Mouse (Mus musculus): ENCODE results near the gene Pja2. TPM values are rescaled to one million over a fixed set of nuclear protein-coding genes. Genes with fewer than 3 reads are reported as not detected.

The Pja2 gene
- polyA plus RNA-seq (2012; rRNA removed): 150 and 160 TPM in 2 replicates

DNA sequence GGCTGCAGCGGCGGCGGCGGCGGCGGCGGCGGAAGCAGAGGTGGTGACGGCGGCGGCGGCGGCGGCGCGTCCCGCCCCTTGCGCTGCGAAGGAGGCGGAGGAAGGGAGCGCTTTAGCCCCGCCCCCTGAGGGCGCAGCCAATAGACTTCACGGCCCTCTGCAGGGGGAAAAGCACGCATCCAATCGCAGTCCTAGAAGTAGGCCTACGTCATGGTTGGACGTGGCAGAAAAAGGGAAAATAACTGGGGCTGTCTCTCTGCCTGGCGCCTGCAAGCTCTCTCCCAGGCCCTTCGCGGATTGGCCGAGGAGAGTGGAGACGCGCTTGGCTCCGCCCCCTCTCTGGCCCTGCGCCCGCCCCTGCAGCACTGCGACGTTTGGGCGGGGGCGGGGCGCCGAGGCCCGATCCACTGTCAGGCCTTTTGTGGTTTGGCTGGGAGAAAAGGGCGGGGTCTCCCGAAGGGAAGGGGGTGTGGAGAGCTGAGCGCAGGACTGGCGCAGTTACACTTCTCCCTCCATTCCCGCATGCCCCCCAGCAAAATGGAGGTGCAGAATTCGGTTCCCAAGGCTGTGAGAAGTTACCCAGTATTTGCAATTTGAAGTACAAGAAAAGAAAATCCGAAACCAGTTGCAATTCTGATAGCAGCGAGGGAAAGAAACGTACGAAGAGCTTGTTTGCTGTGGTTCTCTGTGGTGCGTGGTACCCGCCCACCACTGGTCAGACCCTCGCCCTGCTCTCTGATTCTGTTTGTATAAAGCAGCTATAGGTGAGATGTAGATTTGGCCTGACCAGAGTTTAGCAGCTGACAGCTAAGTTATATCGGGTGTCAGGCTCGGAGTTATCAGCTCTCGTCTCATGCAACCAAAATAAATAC is at the start of gene Pja2:
Pja2 (minus strand) TSS at position 19 of the 872 bp plus-strand sequence.
- Histone ChIP-seq H3K4me3 (replicated peaks; ENCODE audit: insufficient read depth, low read depth, low read length) (peak within 1 kb of the TSS; percentile 71), H3K27me3 (ENCODE audit: control insufficient read depth, insufficient read depth, low read length) (no peaks in the 10 kb centered on the region), H3K4me1 (ENCODE audit: control insufficient read depth, insufficient read depth, low read length) (peaks cover 1% of the 10 kb centered on the region), H3K27ac (ENCODE audit: insufficient read depth, low read length) (peak within 1 kb of the TSS; percentile 81)
- under 1% methylated on average over 52 of the region's 60 CpGs for WGBS
- DNase-seq: peak; percentile 99 to 100
- TF ChIP-seq CTCF (IDR thresholded peaks at IDR 0.05; ENCODE audit: borderline replicate concordance, insufficient read depth, low read depth, low read length): no peak
- TF ChIP-seq POLR2A (IDR thresholded peaks at IDR 0.05; ENCODE audit: borderline replicate concordance, insufficient read depth, low read length): peak; percentile 87

DNA sequence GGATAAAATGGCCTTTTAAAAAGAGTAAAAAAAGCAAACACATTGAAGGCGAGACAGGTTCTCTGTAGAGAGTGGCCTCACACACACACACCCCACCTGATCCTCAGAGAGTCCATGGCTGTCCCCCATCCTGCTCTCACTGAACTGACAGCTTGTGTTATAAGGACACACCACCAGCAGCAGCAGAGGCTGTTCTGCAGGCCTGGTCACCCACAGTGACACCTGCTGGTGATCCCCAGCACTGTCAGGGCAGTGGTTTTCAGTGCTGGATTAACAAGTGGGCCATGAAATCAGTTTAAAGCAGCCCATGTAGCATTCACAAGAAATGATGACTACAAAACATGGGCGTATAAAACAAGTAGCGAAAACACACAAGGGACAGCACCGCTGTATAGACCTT is 43.6 kb upstream of the Pja2 start:
- WGBS: 74% methylated on average over 4 of the region's 4 CpGs
- Histone ChIP-seq H3K27ac (ENCODE audit: insufficient read depth, low read length) (no peak overlapping the region), H3K27me3 (ENCODE audit: control insufficient read depth, insufficient read depth, low read length) (no peaks in the 10 kb centered on the region), H3K4me1 (ENCODE audit: control insufficient read depth, insufficient read depth, low read length) (no peaks in the 10 kb centered on the region), H3K4me3 (replicated peaks; ENCODE audit: insufficient read depth, low read depth, low read length) (no peak overlapping the region)
- peak; percentile 74 to 80 for DNase-seq
- TF ChIP-seq POLR2A (IDR thresholded peaks at IDR 0.05; ENCODE audit: borderline replicate concordance, insufficient read depth, low read length) (no peak), CTCF (IDR thresholded peaks at IDR 0.05; ENCODE audit: borderline replicate concordance, insufficient read depth, low read depth, low read length) (peak; percentile 91)

DNA sequence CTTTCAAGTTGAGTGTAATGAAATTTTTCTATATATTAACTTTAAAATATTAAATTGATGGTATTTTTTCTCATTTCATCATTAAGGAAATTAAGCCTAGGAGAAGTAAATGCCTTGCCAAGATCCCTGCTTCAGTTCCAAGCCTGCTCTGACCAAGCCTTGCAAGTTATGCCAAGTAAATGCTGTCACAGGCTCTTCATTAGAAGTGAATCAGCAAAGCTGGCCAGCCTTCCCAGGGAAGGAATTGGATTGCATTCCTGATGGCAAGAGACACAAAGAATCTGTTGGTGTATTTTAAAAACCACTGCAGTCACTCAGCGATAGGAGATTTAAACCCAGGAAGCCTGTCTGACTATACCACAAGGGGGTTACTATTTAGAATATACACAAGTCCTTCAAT is 32.0 kb upstream of the Pja2 start:
- DNase-seq: peak; percentile 34 to 78
- H3K4me3 ChIP-seq (replicated peaks; ENCODE audit: insufficient read depth, low read depth, low read length): no peak overlapping the region
- H3K27ac ChIP-seq (ENCODE audit: insufficient read depth, low read length): no peak overlapping the region
- 4% methylated on average over 1 of the region's 1 CpGs for WGBS
- no peaks in the 10 kb centered on the region for H3K27me3 ChIP-seq (ENCODE audit: control insufficient read depth, insufficient read depth, low read length)
- TF ChIP-seq CTCF (IDR thresholded peaks at IDR 0.05; ENCODE audit: borderline replicate concordance, insufficient read depth, low read depth, low read length) (no peak), POLR2A (IDR thresholded peaks at IDR 0.05; ENCODE audit: borderline replicate concordance, insufficient read depth, low read length) (no peak)
- H3K4me1 ChIP-seq (ENCODE audit: control insufficient read depth, insufficient read depth, low read length): peaks cover 7% of the 10 kb centered on the region

DNA sequence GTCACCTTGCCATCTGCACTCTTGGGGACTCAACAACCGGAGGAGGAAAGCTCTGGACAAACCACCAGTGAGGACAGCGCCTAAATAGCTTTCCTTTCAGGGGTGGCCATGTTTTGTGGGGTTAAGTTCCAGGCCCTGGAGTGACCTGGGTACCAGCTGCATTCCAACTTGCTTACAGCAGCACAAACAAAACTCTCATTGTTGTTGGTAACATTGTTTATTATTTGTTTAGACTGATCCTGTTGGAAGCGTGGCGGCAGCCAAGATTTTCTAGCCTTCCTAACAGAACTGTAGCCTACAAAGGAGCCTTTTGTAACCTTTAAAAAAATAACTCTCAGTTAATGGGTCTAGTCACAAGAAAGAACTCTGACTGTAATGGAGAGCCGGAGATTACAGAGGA is 30.9 kb upstream of the Pja2 start:
- no peak overlapping the region for H3K27ac ChIP-seq (ENCODE audit: insufficient read depth, low read length)
- DNase-seq: no peak
- H3K4me1 ChIP-seq (ENCODE audit: control insufficient read depth, insufficient read depth, low read length): peaks cover 7% of the 10 kb centered on the region
- H3K4me3 ChIP-seq (replicated peaks; ENCODE audit: insufficient read depth, low read depth, low read length): no peak overlapping the region
- TF ChIP-seq CTCF (IDR thresholded peaks at IDR 0.05; ENCODE audit: borderline replicate concordance, insufficient read depth, low read depth, low read length) (no peak), POLR2A (IDR thresholded peaks at IDR 0.05; ENCODE audit: borderline replicate concordance, insufficient read depth, low read length) (no peak)
- H3K27me3 ChIP-seq (ENCODE audit: control insufficient read depth, insufficient read depth, low read length): no peaks in the 10 kb centered on the region
- WGBS: 83% methylated on average over 5 of the region's 5 CpGs

DNA sequence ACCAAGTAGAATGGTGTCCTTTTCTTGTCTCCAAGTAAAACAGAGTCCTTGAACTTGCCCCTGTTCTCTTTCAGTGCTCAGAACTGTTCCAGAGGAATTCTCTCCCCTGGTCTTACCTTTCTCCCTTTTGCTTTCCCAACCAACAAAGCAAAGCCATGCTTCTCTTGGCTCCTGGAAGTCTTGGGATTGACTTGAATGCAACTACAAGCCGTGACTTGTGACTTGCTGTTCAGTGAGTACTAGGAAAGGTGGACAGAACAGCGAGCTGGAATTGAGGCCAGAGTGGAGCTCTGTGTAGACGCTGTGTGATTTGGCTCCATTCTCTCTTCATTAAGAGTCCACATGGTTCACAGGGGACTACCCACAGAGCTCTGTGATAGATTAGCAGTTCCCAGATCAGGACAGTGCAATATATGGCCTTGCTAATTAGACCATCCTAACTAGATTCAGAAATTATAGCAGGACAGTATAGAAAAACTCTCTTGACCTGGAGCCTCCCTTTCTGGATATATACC is 30.3 kb upstream of the Pja2 start:
- Histone ChIP-seq H3K4me3 (replicated peaks; ENCODE audit: insufficient read depth, low read depth, low read length) (no peak overlapping the region), H3K27ac (ENCODE audit: insufficient read depth, low read length) (no peak overlapping the region), H3K27me3 (ENCODE audit: control insufficient read depth, insufficient read depth, low read length) (no peaks in the 10 kb centered on the region), H3K4me1 (ENCODE audit: control insufficient read depth, insufficient read depth, low read length) (peaks cover 7% of the 10 kb centered on the region)
- WGBS: 17% methylated on average over 3 of the region's 3 CpGs
- peak; percentile 28 to 63 for DNase-seq
- no peak for TF ChIP-seq CTCF (IDR thresholded peaks at IDR 0.05; ENCODE audit: borderline replicate concordance, insufficient read depth, low read depth, low read length)

DNA sequence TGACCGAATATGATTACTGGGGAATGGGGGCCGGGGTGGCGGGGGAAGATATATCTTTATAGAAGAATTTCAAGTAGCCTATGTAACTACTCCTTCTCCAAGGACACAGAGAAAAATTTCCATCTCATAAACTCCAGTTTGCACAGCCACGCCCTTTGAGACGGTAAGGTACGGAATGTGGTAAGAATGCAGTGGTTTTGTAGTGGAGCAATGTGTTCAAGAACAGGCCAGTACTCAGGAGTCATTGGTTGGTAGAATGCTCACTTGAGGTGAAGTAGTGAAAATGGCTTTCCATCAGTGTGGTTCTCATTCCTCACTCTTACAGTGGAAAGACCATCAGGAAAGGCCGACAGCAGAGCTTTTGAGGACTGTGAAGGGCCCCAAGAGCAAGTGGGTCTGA is 22.2 kb upstream of the Pja2 start:
- Histone ChIP-seq H3K27ac (ENCODE audit: insufficient read depth, low read length) (no peak overlapping the region), H3K27me3 (ENCODE audit: control insufficient read depth, insufficient read depth, low read length) (no peaks in the 10 kb centered on the region), H3K4me3 (replicated peaks; ENCODE audit: insufficient read depth, low read depth, low read length) (no peak overlapping the region), H3K4me1 (ENCODE audit: control insufficient read depth, insufficient read depth, low read length) (no peaks in the 10 kb centered on the region)
- 96% methylated on average over 7 of the region's 7 CpGs for WGBS
- no peak for TF ChIP-seq CTCF (IDR thresholded peaks at IDR 0.05; ENCODE audit: borderline replicate concordance, insufficient read depth, low read depth, low read length)
- TF ChIP-seq POLR2A (IDR thresholded peaks at IDR 0.05; ENCODE audit: borderline replicate concordance, insufficient read depth, low read length): no peak
- DNase-seq: no peak

DNA sequence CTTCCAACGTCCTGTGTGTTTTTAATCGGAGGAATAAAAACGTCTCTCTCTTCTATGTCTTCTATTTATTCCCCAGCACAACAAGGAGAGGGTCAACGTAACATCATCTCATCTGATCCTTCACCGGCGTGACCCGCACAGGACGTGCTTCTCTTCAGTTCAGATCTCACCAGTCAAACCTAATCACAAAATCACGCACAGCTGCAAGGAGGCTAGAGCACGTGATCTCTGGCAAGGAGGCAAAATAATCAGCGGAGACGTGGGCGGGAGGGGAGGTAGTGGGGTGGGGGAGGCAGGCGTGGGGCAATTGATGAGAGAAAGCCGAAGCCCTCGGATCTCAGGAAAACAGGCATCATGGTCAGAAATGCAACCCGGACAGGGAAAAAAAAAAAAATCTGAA is 14.4 kb upstream of the Pja2 start:
- Histone ChIP-seq H3K4me1 (ENCODE audit: control insufficient read depth, insufficient read depth, low read length) (no peaks in the 10 kb centered on the region), H3K27ac (ENCODE audit: insufficient read depth, low read length) (no peak overlapping the region), H3K4me3 (replicated peaks; ENCODE audit: insufficient read depth, low read depth, low read length) (no peak overlapping the region), H3K27me3 (ENCODE audit: control insufficient read depth, insufficient read depth, low read length) (no peaks in the 10 kb centered on the region)
- no peak for DNase-seq
- WGBS: 51% methylated on average over 17 of the region's 17 CpGs
- no peak for TF ChIP-seq CTCF (IDR thresholded peaks at IDR 0.05; ENCODE audit: borderline replicate concordance, insufficient read depth, low read depth, low read length)

DNA sequence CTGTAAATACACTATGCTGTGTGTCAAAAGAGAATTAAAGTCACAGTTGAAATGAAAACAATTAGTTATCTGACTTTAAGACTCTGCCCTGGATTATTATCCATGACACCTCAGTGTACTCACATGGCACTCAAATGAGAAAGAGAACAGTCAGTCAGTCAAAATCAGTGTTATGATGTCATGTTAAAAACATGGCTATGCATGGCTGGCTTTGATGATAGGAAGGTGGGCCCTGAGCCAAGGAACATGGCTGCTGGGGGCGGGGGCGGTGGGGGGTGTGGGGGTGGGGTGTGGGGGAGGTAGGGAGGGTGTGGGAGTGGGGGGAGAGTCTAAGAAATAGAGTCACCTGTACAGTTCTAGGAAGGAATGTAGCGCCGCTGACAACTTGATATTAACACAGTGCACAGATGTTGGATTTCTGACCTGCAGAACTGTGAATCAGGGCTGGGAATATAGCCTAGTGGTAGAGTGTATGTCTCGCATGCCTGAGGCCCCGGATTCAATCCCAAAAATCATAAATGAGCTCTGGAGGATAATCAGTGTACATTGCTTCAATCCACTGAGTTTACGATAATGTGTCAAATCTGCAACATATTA is 13.0 kb upstream of the Pja2 start:
- no peak overlapping the region for H3K4me3 ChIP-seq (replicated peaks; ENCODE audit: insufficient read depth, low read depth, low read length)
- H3K4me1 ChIP-seq (ENCODE audit: control insufficient read depth, insufficient read depth, low read length): no peaks in the 10 kb centered on the region
- no peaks in the 10 kb centered on the region for H3K27me3 ChIP-seq (ENCODE audit: control insufficient read depth, insufficient read depth, low read length)
- TF ChIP-seq POLR2A (IDR thresholded peaks at IDR 0.05; ENCODE audit: borderline replicate concordance, insufficient read depth, low read length): no peak
- no peak for TF ChIP-seq CTCF (IDR thresholded peaks at IDR 0.05; ENCODE audit: borderline replicate concordance, insufficient read depth, low read depth, low read length)
- no peak for DNase-seq
- WGBS: 68% methylated on average over 7 of the region's 7 CpGs
- no peak overlapping the region for H3K27ac ChIP-seq (ENCODE audit: insufficient read depth, low read length)
